Mouse (Mus musculus): ENCODE measurements at regions not wholly inside any gene's neighbourhood (a gene's known extent, or its start where the extent isn't known, plus 50 kb on each side); places are given as distances from the start of the nearest gene placed in this dataset.

- DNase-seq = no peak
These were observed 281.2 kb downstream of the Sox11 start for GRCm38 (mm10) chr12:27060899-27061762.

DNA sequence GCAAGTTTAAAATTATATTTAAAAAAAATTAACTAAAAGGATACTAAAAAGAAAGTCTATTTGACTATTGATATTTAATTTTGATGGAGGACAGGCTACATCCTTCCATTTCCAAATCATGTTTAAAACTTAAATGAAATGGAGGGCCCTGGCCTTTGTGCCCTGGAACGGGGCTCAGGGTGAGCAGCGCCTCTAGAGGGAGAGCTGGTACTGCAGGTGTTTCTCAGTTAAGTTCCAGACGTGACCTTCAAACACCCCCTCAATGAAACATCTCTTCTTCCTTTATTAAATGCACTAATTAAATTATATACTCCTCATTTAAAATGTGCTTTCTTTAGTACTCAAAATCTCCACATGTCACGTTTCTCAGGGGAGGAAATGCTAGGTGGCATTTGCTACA is 282.5 kb downstream of the Sox11 start:
- DNase-seq = peak in 1 of 2 experiments; percentile 19

GRCm38 (mm10) chr12:27054411-27054810 is 288.0 kb downstream of the Sox11 start:
- no peak for DNase-seq

DNA sequence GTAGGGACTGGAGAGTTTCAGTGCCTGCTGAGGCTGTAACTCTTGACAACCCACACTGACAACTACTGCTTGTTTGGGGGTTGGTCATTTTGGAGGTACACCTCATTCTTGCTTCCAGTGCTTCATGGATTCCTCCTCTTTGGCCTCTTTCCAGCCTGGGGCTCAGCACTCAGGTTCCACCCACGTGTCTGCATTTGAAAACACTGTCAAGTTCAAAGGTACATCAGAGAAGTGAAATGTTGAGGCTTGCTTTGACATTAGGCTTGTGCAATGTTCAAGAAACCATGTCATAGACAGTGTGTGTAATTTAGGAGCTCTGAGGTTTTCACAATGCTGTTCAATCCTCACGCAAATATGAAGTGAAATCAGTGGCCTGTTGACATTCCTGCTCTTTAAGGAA is 304.5 kb downstream of the Sox11 start:
- DNase-seq = no peak

DNA sequence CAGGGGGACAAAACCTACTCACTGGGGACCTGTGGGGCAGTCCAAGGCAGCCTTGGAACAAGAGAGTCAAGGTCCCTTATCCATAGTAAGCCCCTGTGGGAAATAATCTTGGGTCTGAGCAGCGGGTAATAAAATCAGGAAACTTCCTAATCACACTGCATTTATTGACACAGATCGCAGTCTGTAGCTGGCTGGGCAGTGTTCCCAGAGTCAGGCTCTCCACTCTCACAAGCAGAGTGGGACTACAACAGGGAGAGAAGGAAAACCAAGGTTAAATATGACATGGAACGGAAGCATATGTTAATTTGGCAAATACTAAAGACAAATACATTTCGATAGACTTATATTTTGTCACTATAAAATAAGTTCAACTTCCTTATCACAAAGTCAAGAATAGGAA is 322.6 kb downstream of the Sox11 start:
- no peak for DNase-seq

DNA sequence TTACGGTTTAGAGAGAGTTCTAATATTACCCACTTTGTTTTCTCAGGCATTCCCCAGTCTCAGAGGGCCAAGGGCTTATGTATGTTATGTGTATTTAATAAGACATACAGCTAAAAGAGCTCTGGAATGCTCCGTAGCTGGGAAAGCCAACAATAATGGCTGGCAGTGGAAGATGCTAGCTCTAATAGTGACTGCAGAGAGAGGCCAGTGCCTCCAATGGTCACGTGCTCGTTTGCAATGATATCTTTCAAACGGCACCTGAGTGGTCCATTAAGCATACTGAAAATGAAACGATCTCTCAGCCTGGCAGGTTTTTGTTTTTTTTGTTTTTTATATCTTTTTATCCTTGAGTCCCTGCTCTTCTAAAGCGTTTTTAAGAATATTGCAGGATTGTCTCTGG is 324.0 kb downstream of the Sox11 start:
- no peak for DNase-seq

DNA sequence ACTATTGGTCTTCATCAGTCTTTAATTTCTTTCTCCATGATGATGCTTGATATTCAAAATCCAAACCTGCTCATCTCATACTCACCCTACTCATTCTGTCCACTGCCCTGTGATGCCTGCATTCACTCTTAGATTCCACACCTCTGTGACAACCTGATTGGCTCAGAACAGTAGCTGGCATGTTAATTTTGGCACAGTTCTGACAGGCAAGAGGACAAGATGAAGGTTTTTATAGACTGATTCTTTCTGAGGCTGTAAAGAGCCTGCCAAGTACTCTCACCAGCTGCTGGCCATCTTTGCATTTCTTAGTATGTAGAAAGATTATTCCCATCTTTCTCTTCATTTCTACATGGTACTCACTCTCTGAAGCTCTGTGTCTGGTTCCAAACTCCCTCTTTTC is 343.1 kb downstream of the Sox11 start:
- DNase-seq = no peak

DNA sequence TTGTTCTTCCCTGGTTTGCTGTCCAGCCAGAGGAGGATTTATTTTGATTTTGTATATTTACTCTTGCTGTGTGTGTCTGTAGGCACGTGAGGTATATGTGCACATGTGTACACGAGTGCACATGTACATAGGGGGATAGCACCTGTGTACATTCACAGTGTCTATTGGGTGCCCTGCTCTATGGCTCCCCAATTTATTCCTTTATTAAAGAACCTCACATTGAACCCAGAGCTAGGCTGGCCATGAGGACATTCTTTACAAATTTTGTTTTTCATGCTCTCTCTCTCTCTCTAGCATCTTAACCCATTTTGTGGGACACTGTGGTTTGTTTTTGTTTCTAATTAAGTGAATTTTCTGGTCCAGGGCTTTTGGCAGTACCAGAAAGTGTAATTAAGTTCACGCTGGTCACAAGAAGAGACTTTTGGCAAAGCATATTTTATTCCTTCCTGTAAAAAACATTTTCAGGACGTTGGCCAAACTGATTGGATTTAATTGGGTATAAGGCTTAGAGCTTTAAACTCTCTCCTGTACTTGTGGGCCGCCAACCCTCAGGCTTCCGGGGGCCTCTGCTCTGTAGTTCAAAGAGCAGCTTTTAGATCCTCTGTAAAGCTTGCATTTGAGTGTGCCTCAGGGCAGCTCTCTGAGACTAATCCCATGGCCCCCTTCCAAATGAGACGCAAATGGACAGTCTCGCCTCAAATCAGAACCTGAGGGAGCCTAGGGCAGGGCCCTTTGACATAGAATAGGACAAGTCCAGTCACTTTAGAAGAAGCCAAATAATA is 365.9 kb downstream of the Sox11 start:
- DNase-seq = no peak

- no peak for DNase-seq
These were observed 369.8 kb downstream of the Sox11 start for GRCm38 (mm10) chr12:26972495-26973113.

DNA sequence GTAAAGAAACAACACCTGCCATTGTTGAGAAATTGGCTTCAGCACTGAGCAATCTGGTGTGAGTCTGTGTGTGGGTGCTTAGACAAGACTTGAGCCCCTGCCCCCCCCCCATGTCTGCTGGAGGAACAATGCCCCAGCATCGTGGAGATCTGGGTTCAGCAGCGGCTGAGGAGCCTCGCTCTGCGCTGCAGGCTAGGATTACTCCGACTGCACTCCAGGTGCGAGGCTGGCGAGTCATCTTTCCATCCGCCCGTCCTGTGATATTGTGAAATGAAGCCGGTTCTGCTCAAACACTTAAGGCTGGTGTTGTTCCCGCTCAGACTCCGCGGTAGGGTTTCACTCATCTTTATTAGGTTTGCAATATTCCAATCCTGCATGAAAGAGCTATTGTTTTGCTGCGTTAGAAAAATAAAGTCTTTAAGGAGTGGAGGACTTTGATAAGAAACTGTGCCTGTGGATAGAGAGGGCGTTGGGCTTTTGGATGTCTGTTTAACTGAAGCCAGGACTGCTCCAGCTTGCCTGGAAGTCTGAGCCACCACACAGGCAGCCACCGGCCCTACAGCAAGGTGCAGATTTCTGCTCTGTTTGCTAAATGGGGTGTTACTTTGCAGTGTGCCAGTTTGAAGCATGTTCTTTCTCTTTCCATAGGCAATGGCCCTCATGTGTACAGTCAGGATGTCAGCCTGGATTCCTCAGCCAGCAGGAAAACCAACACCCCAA is 375.2 kb downstream of the Sox11 start:
- no peak for DNase-seq

- DNase-seq = no peak
These were observed 378.5 kb downstream of the Sox11 start for GRCm38 (mm10) chr12:26963917-26964316.

DNA sequence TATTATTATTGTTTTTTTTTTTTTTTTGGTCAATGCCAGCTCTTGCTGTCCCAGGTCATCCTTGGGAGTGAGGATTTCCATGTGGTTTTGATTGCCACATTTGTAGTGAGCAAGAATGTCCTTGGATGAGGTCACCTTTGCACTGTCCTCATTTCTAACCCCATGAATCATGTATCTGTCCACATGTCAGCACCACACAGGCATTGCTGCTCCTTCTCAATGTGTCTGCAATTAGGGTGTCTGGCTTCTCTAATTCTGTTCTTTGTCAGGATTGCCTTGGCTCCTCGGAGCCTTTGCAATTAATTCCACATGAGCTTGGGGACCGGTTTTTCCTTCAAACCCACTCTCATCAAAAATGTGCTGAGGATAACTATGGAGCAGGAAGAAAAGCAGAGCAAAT is 402.5 kb downstream of the Sox11 start:
- DNase-seq = no peak

GRCm38 (mm10) chr12:26937836-26938235 is 404.5 kb downstream of the Sox11 start:
- no peak for DNase-seq

DNA sequence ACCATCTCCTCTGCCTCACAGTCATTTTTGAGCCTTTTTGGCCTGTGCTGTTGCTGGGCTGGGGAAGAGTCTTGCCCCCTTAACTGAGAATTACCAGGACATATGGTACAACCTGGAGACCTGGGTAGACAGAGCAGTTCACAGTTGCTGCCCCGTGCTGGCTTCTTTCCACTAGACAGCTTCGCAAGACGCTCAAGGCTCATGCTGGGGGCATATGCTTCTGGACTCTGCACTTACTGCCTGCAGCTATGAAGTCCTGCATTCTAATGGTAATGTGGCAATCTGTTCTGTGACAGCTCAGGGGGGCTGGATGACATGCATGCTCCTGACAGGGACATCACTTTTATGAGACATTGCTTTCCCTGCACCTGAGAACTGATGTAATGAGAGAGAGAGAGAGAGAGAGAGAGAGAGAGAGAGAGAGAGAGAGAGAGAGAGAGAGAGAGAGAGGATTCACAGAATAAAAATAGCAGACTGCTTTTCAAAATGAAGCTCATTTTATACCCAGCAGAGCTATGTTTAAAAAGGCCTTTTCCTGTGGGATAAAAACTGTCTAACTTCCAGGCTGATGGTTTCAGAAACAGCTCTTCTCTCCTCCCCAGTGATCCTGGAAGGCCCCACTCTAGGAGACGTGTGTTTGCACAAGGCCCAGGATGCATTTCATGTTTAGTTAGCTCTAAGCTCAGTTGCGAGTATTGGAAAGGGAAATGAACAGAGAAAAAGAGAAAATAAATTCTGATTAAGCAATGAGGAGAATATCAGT is 405.5 kb downstream of the Sox11 start:
- DNase-seq = no peak

- DNase-seq = no peak
These were observed 412.1 kb downstream of the Sox11 start for GRCm38 (mm10) chr12:26930155-26930867.

DNA sequence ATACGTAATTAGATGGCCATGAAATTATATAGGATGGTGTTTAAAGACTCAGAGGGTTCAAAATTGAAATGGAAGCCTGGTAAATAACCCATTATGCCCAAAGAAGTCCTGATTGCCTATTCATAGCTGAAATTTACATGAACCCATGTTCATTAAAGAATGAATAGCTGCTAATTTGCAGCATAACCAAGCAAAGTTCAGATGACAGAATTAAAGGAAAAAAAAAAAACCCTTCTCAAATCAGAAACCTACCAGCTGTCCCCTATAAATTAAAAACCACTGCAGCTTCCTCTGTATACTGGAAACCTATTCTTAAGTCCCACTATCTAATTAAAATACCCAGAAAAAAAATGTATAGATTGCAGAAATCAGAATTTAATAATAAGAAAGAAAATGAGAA is 436.2 kb downstream of the Sox11 start:
- no peak for DNase-seq

- DNase-seq = no peak
These were observed 434.9 kb downstream of the Cmpk2 start for GRCm38 (mm10) chr12:26903894-26904272.

DNA sequence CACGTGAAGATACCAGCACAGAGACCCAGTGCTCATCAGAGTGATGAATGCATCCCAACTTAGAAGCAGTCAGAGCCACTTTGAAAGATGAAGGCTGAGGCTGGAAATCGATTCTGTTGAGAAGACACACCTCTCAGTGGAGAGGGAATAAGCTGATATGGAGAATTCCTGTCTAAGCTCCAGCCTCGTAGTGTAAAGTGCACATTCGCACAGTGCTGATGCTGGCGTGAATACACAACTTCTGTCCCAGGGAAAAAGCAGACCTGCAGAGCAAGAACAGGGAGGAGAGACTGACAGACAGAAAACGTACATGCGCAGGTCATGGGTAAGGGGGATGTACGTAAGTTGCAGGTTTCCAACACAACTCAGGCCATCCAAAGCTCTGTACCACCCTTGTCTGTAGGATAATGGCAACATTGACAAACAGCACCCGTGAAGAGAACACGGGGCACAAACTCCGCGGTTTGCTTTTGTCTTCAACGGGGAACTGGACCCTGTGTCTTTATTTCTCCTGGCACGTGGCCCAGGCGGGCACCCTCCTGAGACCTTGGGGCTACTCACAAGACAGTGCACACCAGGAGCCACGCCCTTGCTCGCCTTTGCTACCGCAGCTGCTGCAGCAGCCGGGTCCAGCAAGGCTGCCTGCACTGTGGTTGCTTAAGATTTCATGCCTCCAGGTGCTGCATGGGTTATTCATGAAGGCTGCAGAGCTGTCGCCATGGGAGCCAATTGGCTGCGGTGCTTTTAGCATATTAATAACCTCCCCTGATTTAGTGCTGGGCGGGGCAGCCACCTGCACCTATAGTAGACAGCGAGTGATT is 434.3 kb downstream of the Cmpk2 start:
- peak in 1 of 2 experiments; percentile 19 for DNase-seq

DNA sequence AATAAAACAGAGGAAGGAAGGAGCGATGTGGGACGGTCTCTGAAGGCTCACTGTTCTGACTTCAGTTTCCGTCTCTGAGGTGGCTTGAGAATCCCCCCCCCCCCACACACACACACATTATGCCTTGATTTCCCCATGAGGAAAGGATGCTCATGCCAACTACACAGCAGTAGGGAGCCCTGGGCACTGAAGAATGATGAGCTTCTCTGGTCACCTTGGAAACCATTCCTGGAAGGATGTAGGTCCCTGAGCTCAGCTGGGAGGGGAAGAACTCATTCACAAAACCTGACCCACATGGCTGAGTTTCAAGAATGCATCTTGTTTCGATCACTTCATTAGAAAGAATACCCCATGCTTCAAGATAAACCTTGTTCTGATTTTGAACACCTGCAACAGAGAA is 422.2 kb downstream of the Cmpk2 start:
- DNase-seq = no peak

DNA sequence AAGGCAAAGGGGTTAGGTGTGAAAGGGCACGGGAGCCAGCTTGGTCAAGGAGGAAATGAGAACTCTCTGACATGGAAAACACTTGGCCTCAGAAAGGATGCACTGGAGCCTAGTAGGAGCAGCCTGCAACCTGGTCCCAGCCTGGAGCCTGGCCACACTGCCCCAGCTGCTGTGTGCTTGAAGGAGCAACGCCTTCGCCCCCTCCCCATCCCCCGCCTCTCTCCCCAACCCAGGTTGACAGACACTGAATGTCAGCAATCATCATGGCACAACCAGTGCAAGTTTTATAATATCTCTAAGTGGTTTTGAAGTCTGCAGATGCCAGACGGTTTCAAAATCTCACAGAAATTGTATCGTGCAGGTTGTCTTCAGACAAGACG is 417.6 kb downstream of the Cmpk2 start:
- no peak for DNase-seq
